Mouse (Mus musculus): ENCODE measurements around the gene Fry.

The Fry gene

GRCm38 (mm10) chr5:150272173-150272572 lies 153.7 kb downstream of the Fry start:
- no peak for DNase-seq (ENCODE audit: low spot score)

- DNase-seq (ENCODE audit: low spot score), result no peak
Observed at GRCm38 (mm10) chr5:150275314-150275713, 156.9 kb downstream of the Fry start.

GRCm38 (mm10) chr5:150276611-150277010 lies 158.2 kb downstream of the Fry start:
- DNase-seq (ENCODE audit: low spot score), result no peak

GRCm38 (mm10) chr5:150279387-150279786 lies 160.9 kb downstream of the Fry start:
- DNase-seq (ENCODE audit: low spot score), result no peak

- DNase-seq (ENCODE audit: low spot score), result no peak
Observed at GRCm38 (mm10) chr5:150281084-150281483, 162.6 kb downstream of the Fry start.

- DNase-seq (ENCODE audit: low spot score), result no peak
Observed at GRCm38 (mm10) chr5:150282091-150282490, 163.6 kb downstream of the Fry start.

GRCm38 (mm10) chr5:150287949-150288348 lies 169.5 kb downstream of the Fry start:
- no peak for DNase-seq (ENCODE audit: low spot score)

- no peak for DNase-seq (ENCODE audit: low spot score)
Observed at GRCm38 (mm10) chr5:150289611-150290010, 171.2 kb downstream of the Fry start.

- DNase-seq (ENCODE audit: low spot score), result no peak
Observed at GRCm38 (mm10) chr5:150290494-150291199, 172.2 kb downstream of the Fry start.

GRCm38 (mm10) chr5:150291216-150291615 lies 172.8 kb downstream of the Fry start:
- DNase-seq (ENCODE audit: low spot score), result no peak

GRCm38 (mm10) chr5:150292186-150292585 lies 173.7 kb downstream of the Fry start:
- DNase-seq (ENCODE audit: low spot score), result no peak

GRCm38 (mm10) chr5:150294306-150294705 lies 175.9 kb downstream of the Fry start:
- DNase-seq (ENCODE audit: low spot score), result no peak

GRCm38 (mm10) chr5:150295096-150295495 lies 176.7 kb downstream of the Fry start:
- peak; percentile 37 for DNase-seq (ENCODE audit: low spot score)

GRCm38 (mm10) chr5:150298969-150299368 lies 180.5 kb downstream of the Fry start:
- DNase-seq (ENCODE audit: low spot score), result no peak

GRCm38 (mm10) chr5:150302123-150302522 lies 183.7 kb downstream of the Fry start:
- DNase-seq (ENCODE audit: low spot score), result no peak

- DNase-seq (ENCODE audit: low spot score), result no peak
Observed at GRCm38 (mm10) chr5:150302996-150303395, 184.6 kb downstream of the Fry start.

GRCm38 (mm10) chr5:150306497-150306896 lies 188.1 kb downstream of the Fry start:
- no peak for DNase-seq (ENCODE audit: low spot score)

- no peak for DNase-seq (ENCODE audit: low spot score)
Observed at GRCm38 (mm10) chr5:150313229-150313628, 194.8 kb downstream of the Fry start.

GRCm38 (mm10) chr5:150314582-150314981 lies 196.1 kb downstream of the Fry start:
- DNase-seq (ENCODE audit: low spot score), result no peak

- no peak for DNase-seq (ENCODE audit: low spot score)
Observed at GRCm38 (mm10) chr5:150325411-150325810, 207.0 kb downstream of the Fry start.

GRCm38 (mm10) chr5:150328686-150329085 lies 210.2 kb downstream of the Fry start:
- DNase-seq (ENCODE audit: low spot score), result no peak

- no peak for DNase-seq (ENCODE audit: low spot score)
Observed at GRCm38 (mm10) chr5:150331821-150332220, 213.4 kb downstream of the Fry start.

- peak; percentile 50 for DNase-seq (ENCODE audit: low spot score)
Observed at GRCm38 (mm10) chr5:150332810-150333209, 214.4 kb downstream of the Fry start.

- no peak for DNase-seq (ENCODE audit: low spot score)
Observed at GRCm38 (mm10) chr5:150333328-150333731, 214.9 kb downstream of the Fry start.
